Mouse (Mus musculus) hindbrain, postnatal 0 days (tissue): ENCODE measurements around the gene Praf2. TPM values are rescaled to one million over a fixed set of nuclear protein-coding genes. Genes with fewer than 3 reads are reported as not detected.

Experiments used
- ATAC-seq: fragments of 200-750 bp; cut with Nextera tagmentation; 2 replicates; pipeline ENCODE4 v1.8.0; 2017; ENCODE audit warnings: mild to moderate bottlenecking, moderate TSS enrichment, moderate library complexity
- DNase-seq: peaks from one replicate; pipeline ENCODE4 v3.0.0-alpha.2; 2015; ENCODE audit warnings: low spot score
- H3K27ac ChIP-seq: fragments of 300-500 bp; sonication (generic); 2 replicates; pipeline ENCODE4 v1.5.1; 2014; ENCODE audit warnings: mild to moderate bottlenecking
- H3K27me3 ChIP-seq: fragments of 300-500 bp; sonication (generic); 2 replicates; pipeline ENCODE4 v1.6.1; 2014; ENCODE audit warnings: low read length, mixed read lengths; ENCODE audit not compliant: insufficient read depth
- H3K36me3 ChIP-seq: fragments of 300-500 bp; sonication (generic); 2 replicates; pipeline ENCODE4 v1.6.1; 2014; ENCODE audit warnings: low read length, mixed read lengths; ENCODE audit not compliant: insufficient read depth
- H3K4me1 ChIP-seq: fragments of 300-500 bp; sonication (generic); 2 replicates; pipeline ENCODE4 v1.6.1; 2014; ENCODE audit warnings: antibody characterized with exemption, low read length, mixed read lengths; ENCODE audit not compliant: insufficient read depth
- H3K4me2 ChIP-seq: fragments of 300-500 bp; sonication (generic); 2 replicates; pipeline ENCODE4 v1.6.1; 2014; ENCODE audit warnings: low read depth, mild to moderate bottlenecking, low read length, moderate library complexity, mixed read lengths
- H3K4me3 ChIP-seq: fragments of 300-500 bp; sonication (generic); 2 replicates; pipeline ENCODE4 v1.5.1; 2014; ENCODE audit warnings: low read length
- H3K9ac ChIP-seq: fragments of 300-500 bp; sonication (generic); replicated peaks from 2 replicates; pipeline ENCODE4 v1.6.1; 2014; ENCODE audit warnings: mild to moderate bottlenecking, low read length, moderate library complexity, mixed read lengths
- H3K9me3 ChIP-seq: fragments of 300-500 bp; sonication (generic); 2 replicates; pipeline ENCODE4 v1.6.1; 2016; ENCODE audit warnings: low read length, mixed read lengths
- CTCF ChIP-seq: IDR thresholded peaks from 2 replicates; pipeline ENCODE4 v1.5.1; 2016; ENCODE audit warnings: antibody characterized with exemption, control low read depth, low read depth
- WGBS: fragments of 180-500 bp; shearing (Covaris S2); extraction: QIAGEN DNeasy Blood & Tissue Kit; methylation state at CpG from one replicate; pipeline ENCODE4 v1.1.7; 2014; 5-methylcytosine and 5-hydroxymethylcytosine counted together
- polyA plus RNA-seq: library from polyadenylated mRNA; unstranded; fragments of >200 nt; fragmentation: Nextera tagmentation; extraction: Ambion mirVana; gene quantifications from 2 replicates; pipeline ENCODE4 v1.2.1, GENCODE M21; 2015
- total RNA-seq: library from RNA; depleted of rRNA; stranded (reverse); fragments of >200 nt; gene quantifications from 2 replicates; pipeline ENCODE4 v1.2.3, GENCODE M21; 2014

The Praf2 gene
- total and polyA plus RNA-seq, 2 experiments from 2014 or later, result 134 TPM

DNA sequence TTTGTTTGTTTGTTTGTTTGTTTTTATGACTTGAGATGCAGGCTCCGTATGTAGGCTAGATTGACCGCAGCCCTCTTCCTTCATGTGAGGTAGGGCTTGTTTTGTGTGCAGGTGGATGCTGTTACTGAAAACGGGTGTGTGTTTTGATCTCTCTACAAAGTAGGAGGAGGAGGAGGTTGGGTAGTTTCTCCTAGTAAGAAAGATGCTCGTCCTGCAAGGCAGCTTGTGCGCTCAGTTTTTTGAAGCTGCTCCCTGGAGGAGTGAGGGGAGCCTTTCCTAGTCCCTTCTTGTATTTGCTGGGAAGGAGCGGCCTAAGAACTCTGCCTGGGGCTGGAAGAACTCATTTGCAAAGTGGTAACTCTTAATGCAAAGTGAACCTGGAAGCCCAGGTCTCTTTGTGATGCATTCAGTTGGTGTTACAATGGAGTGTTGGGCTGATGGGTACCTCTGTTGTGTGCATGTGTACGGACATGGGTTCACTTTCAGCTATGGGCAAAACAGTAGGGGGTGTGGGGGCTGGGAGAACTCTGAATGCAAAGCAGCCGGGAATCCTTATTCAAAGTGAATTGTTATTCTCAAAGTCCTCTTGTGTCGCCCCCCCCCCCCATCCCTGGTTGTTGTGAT lies 36.5 kb downstream of the Praf2 start:
- no peak for TF ChIP-seq CTCF
- peak overlapping the region; percentile 59 for H3K4me3 ChIP-seq
- H3K4me2 ChIP-seq, result peak overlapping the region; percentile 63
- H3K27ac ChIP-seq, result no peak overlapping the region
- WGBS, result 29% methylated on average over 9 of the region's 9 CpGs
- no peaks in the 10 kb centered on the region for H3K36me3 ChIP-seq
- ATAC-seq (no peak), DNase-seq (no peak)
- no peaks in the 10 kb centered on the region for H3K27me3 ChIP-seq
- no peaks in the 10 kb centered on the region for H3K4me1 ChIP-seq
- no peaks in the 10 kb centered on the region for H3K9me3 ChIP-seq
- H3K9ac ChIP-seq, result no peak overlapping the region

DNA sequence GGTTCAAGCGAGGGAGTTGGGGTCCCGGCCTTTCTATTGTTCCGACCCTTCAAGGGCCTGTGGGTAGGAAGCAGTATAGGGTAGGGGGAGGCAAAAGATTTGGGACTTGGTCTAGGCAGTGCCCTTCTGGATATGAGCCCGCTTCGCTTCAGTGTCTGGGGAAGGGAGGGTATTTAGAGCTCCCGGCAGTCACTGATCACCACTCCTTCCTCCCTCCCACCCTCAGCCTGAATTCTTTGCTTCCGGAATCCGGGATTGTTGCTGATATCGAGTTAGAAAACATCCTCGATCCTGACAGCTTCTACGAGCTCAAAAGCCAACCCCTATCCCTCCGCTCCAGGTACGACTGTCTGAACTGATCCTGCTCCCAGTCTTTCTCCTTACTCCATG lies 37.0 kb downstream of the Praf2 start:
- ATAC-seq, result no peak
- 39% methylated on average over 13 of the region's 13 CpGs for WGBS
- H3K27ac ChIP-seq, result no peak overlapping the region

DNA sequence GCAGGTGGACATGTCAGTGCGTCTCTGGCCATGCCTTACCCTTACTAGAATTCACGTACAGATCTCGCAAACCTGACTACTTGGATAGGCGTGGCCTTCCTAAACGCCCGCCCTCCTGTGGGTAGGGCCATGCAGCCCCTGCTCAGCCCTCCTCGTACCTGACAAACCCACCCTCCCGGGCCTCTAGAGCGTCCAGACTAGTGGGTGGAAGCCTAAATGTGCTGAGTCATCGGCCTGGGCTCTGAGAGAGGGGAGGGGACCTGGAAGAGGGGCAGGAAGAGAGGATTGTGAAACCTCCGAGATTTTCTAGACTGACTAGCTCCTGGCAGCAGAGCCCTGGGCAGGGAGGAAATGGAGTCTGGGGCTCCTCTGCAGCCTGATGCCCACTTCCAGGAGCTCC lies 37.5 kb downstream of the Praf2 start:
- H3K4me3 ChIP-seq, result peak overlapping the region; percentile 59
- no peaks in the 10 kb centered on the region for H3K27me3 ChIP-seq
- no peak overlapping the region for H3K9ac ChIP-seq
- no peak overlapping the region for H3K27ac ChIP-seq
- peaks cover 3% of the 10 kb centered on the region; the same call in 1 of the 2 replicates for H3K36me3 ChIP-seq
- DNase-seq (peak; percentile 39), ATAC-seq (peak; percentile 30; the same call in 1 of the 2 replicates)
- no peaks in the 10 kb centered on the region for H3K9me3 ChIP-seq
- H3K4me2 ChIP-seq, result peak overlapping the region; percentile 63
- TF ChIP-seq CTCF, result no peak
- 23% methylated on average over 11 of the region's 11 CpGs for WGBS
- H3K4me1 ChIP-seq, result no peaks in the 10 kb centered on the region

More for the DNA sequence above, 37.0 kb downstream of the Praf2 start:
- Histone ChIP-seq H3K4me2 (peak overlapping the region; percentile 63), H3K27me3 (no peaks in the 10 kb centered on the region), H3K9ac (no peak overlapping the region), H3K36me3 (no peaks in the 10 kb centered on the region), H3K4me3 (peak overlapping the region; percentile 59), H3K4me1 (no peaks in the 10 kb centered on the region), H3K9me3 (no peaks in the 10 kb centered on the region)
- DNase-seq, result peak; percentile 3
- TF ChIP-seq CTCF, result no peak

DNA sequence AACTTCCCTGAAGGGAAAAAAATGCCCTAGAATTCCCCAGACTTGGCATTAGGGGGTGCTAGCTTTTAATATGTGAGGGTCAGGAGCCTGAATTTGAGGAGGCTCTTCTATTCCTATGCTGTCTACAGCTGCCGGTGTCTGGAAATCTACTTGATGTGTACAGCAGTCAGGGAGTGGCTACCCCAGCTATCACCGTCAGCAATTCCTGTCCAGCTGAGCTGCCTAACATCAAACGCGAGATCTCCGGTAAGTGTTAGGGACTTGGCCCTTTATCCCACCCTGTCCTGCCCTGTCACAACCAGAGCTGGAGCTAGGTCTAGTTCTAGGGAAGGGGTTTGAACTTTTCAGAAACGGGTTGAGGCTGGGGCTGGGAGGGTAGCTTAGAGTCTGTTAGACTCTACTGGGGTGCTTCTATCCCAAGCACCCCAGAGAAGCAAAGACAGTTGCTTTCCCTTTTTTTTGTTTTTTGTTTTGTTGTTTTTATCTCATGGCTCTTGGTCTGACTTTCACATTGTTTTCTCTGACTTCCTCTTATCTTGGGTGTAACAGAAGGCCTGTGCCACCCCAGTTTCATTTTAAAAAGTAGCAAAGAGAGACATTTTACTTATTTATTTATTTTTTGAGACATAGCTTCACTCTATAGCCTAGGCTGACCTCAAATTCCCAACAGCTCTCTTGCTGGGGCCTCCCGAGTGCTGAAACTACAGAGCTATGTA lies 41.2 kb downstream of the Praf2 start:
- WGBS, result 91% methylated on average over 7 of the region's 7 CpGs

DNA sequence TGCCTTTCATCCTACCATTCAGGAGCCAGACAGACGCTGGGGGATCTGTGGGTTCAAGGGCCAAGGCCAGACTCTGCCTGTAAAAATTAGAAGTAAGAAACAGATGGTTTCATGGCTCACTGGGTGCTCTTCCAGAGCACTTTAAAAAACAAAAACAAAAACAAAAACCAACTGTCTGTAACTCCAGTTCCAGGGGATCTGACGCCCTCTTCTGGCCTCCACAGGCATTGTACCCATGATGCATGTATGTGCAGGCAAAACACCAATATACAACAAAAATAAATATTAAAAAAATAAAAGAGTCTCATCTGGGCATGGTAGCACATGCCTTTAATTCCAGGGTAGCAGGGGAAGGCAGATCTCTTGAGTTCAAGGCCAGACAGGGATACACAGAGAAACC lies 44.5 kb downstream of the Praf2 start:
- Histone ChIP-seq H3K36me3 (peaks cover 3% of the 10 kb centered on the region), H3K27ac (no peak overlapping the region), H3K4me1 (no peaks in the 10 kb centered on the region), H3K4me2 (no peak overlapping the region), H3K9me3 (no peaks in the 10 kb centered on the region), H3K9ac (no peak overlapping the region), H3K4me3 (no peak overlapping the region), H3K27me3 (no peaks in the 10 kb centered on the region)
- ATAC-seq (no peak), DNase-seq (peak; percentile 4)
- TF ChIP-seq CTCF, result peak; percentile 45
- 47% methylated on average over 2 of the region's 2 CpGs for WGBS

More for the DNA sequence above, 41.2 kb downstream of the Praf2 start:
- TF ChIP-seq CTCF, result no peak
- H3K4me3 ChIP-seq, result no peak overlapping the region
- H3K27me3 ChIP-seq, result no peaks in the 10 kb centered on the region
- no peak overlapping the region for H3K4me2 ChIP-seq
- peaks cover 3% of the 10 kb centered on the region for H3K36me3 ChIP-seq
- DNase-seq, result no peak
- H3K27ac ChIP-seq, result no peak overlapping the region
- no peaks in the 10 kb centered on the region for H3K9me3 ChIP-seq
- no peak for ATAC-seq
- no peaks in the 10 kb centered on the region for H3K4me1 ChIP-seq
- H3K9ac ChIP-seq, result no peak overlapping the region

DNA sequence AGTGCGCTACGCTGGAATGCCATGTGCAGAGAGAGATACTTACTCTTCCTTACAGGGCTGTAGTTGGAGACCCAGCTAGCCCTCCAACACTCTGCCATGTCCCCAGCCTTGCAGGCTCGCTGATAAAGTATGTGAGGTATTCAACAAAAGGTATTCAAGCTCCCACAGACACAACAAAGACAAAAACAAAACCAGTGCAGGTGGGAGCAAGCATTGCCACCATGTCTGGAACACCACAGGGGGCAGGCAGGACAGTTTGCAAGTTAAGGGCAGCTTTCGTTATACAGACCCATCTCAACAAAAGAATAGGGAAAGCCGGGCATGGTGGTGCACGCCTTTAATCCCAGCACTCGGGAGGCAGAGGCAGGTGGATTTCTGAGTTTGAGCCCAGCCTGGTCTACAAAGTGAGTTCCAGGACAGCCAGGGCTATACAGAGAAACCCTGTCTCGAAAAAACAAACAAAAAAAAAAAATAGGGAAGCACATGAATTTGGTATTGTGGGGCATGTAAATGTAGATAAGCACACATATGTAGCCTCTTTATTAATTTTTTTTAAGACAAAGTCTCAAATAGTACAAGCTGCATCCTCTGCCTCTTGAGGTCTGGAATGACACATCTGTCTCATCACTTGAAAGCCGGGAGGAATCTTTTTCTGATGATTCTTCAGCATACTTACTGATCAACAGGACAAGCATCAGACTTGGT lies 47.4 kb downstream of the Praf2 start:
- H3K27me3 ChIP-seq, result no peaks in the 10 kb centered on the region
- 67% methylated on average over 9 of the region's 9 CpGs for WGBS
- no peak overlapping the region for H3K4me2 ChIP-seq
- no peak for TF ChIP-seq CTCF
- H3K4me3 ChIP-seq, result no peak overlapping the region
- peaks cover 1% of the 10 kb centered on the region for H3K36me3 ChIP-seq
- DNase-seq (no peak), ATAC-seq (no peak)
- no peak overlapping the region for H3K27ac ChIP-seq
- H3K9ac ChIP-seq, result no peak overlapping the region
- H3K4me1 ChIP-seq, result no peaks in the 10 kb centered on the region
- H3K9me3 ChIP-seq, result no peaks in the 10 kb centered on the region
